Mouse (Mus musculus) liver, postnatal 0 days (tissue): ENCODE measurements around the gene Agbl3.

ENCODE experiments used
- CTCF ChIP-seq: sonication (generic); IDR thresholded peaks from 2 replicates; pipeline ENCODE4 v1.5.1; 2016; ENCODE audit warnings: antibody characterized with exemption, low read depth
- EP300 ChIP-seq: IDR thresholded peaks from 2 replicates; pipeline ENCODE4 v1.6.1; 2016; ENCODE audit warnings: antibody characterized with exemption, low read depth, mild to moderate bottlenecking

DNA sequence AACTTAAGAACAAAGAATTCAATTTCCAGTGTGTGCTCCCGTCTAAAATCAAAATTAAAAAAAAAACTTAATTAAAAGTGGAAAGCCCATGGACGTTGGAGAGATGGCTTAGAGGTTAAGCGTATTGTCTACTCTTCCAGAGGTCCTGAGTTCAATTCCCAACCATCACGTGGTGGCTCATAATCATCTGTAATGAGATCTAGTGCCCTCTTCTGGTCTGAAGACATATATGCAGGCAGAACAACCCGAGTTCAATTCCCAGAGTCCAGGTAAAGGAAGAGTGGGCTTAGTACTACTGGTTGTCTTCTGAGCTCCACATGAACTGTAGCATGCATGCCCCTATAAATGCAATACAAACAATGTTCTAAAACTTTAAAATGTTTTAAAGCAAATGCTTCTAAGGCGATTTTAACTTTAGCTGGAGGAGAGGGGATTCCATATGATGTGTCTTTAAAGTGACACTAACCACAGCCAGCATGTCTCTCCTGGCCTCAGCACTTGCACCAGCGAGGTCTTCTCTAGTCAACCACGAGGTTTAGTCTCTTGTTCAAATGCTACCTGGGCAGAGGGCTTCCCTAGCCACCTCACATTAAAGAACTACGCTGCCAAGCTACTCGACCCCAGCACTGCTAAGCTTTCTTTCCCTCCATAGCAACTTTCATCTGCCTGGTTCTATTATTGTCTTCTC is 2.1 kb upstream of the Agbl3 start:
- TF ChIP-seq CTCF = peak; percentile 58
- TF ChIP-seq EP300 = no peak
